Mouse (Mus musculus) ES-E14 (cell line): ENCODE data around the gene Phyhipl.

Experiments used
- CHD2 ChIP-seq: IDR thresholded peaks from 2 replicates; pipeline ENCODE4 v1.6.1; 2014; ENCODE audit warnings: mild to moderate bottlenecking, low read depth, low read length, inconsistent platforms
- HCFC1 ChIP-seq: IDR thresholded peaks from 2 replicates; pipeline ENCODE4 v1.6.1; 2012; ENCODE audit warnings: low read length, inconsistent platforms, borderline replicate concordance; ENCODE audit not compliant: insufficient read depth
- MAFK ChIP-seq: IDR thresholded peaks from 2 replicates; pipeline ENCODE4 v1.6.1; 2014; ENCODE audit warnings: mild to moderate bottlenecking, low read depth, low read length, inconsistent platforms; ENCODE audit not compliant: insufficient read depth
- ZC3H11A ChIP-seq: IDR thresholded peaks from 2 replicates; pipeline ENCODE4 v1.6.1; 2012; ENCODE audit warnings: low read depth, mild to moderate bottlenecking, inconsistent platforms, low read length, borderline replicate concordance
- ZNF384 ChIP-seq: IDR thresholded peaks from 2 replicates; pipeline ENCODE4 v1.6.1; 2012; ENCODE audit warnings: low read depth, low read length, inconsistent platforms

DNA sequence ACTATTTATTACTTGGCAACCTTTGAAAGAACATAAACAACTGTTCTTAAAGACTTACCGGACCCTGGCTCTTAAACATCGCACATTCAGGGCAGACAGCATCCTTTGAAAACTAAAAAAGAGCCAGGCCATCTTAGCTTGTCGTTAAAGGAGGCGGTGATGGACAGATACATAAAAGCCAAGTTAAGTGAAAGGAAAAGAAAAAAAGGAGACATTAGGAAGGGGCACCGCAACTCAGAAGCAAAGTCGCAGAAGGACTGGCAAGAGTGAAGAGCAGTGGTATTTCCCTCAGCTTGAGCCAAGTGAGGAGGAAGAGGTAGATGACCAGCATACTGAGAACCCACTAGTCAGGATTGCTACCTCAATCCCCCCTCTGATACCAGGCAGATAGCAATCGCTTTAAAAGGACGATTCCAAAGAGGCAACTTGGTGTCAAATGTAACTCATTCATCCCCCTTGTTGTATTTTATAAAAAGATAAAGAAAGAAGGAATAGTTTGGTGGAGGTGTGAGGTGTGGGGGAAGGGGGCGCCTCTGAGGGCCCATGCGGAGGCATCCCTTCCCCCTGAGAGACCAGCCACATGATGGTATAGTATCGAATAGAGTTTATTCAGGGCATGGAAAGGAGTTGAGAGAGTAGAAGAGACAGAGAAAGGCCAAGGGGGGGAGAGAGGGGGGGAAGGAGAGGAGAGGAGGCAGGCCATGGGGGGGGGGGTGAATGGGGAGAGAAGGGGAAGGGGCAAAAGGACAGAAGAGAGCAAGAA is 31.4 kb upstream of the Phyhipl start:
- TF ChIP-seq HCFC1 (no peak), MAFK (no peak), CHD2 (no peak), ZC3H11A (no peak), ZNF384 (no peak)
